Mouse (Mus musculus) forebrain, embryonic 14.5 days (tissue): ENCODE measurements around the gene Mrps16. TPM values are rescaled to one million over a fixed set of nuclear protein-coding genes. Genes with fewer than 3 reads are reported as not detected.

Experiments
- ATAC-seq: fragments of 200-750 bp; cut with Nextera tagmentation; 2 replicates; pipeline ENCODE4 v1.8.0; 2017; ENCODE audit warnings: mild to moderate bottlenecking, moderate library complexity
- DNase-seq: peaks from one replicate; pipeline ENCODE4 v3.0.0-alpha.2; 2015; ENCODE audit warnings: low spot score
- H3K27ac ChIP-seq: fragments of 300-500 bp; sonication (generic); 2 replicates; pipeline ENCODE4 v1.5.1; 2014; ENCODE audit warnings: low read depth, mild to moderate bottlenecking, control low read depth, low read length, moderate library complexity
- H3K27me3 ChIP-seq: fragments of 300-500 bp; sonication (generic); replicated peaks from 2 replicates; pipeline ENCODE4 v1.6.1; 2014; ENCODE audit warnings: low read length, control low read depth, mixed read lengths; ENCODE audit not compliant: control insufficient read depth, insufficient read depth
- H3K36me3 ChIP-seq: fragments of 300-500 bp; sonication (generic); 2 replicates; pipeline ENCODE4 v1.6.1; 2014; ENCODE audit warnings: low read length, control low read depth; ENCODE audit not compliant: control insufficient read depth, insufficient read depth
- H3K4me1 ChIP-seq: fragments of 300-500 bp; sonication (generic); 2 replicates; pipeline ENCODE4 v1.6.1; 2014; ENCODE audit warnings: antibody characterized with exemption, low read length, control low read depth; ENCODE audit not compliant: control insufficient read depth, insufficient read depth
- H3K4me2 ChIP-seq: fragments of 300-500 bp; sonication (generic); 2 replicates; pipeline ENCODE4 v1.6.1; 2014; ENCODE audit warnings: mild to moderate bottlenecking, control low read depth, low read length
- H3K4me3 ChIP-seq: fragments of 300-500 bp; sonication (generic); 2 replicates; pipeline ENCODE4 v1.5.1; 2014; ENCODE audit warnings: low read depth, low read length, control low read depth
- H3K9ac ChIP-seq: fragments of 300-500 bp; sonication (generic); 2 replicates; pipeline ENCODE4 v1.6.1; 2014; ENCODE audit warnings: mild to moderate bottlenecking, low read length, control low read depth, moderate library complexity
- H3K9me3 ChIP-seq: fragments of 300-500 bp; sonication (generic); replicated peaks from 2 replicates; pipeline ENCODE4 v1.6.1; 2016; ENCODE audit warnings: low read length, control low read depth, mixed read lengths; ENCODE audit not compliant: control insufficient read depth
- WGBS: fragments of 180-500 bp; shearing (Covaris S2); extraction: QIAGEN DNeasy Blood & Tissue Kit; methylation state at CpG from one replicate; pipeline ENCODE4 v1.1.7; 2014; 5-methylcytosine and 5-hydroxymethylcytosine counted together
- polyA plus RNA-seq: library from polyadenylated mRNA; unstranded; fragments of >200 nt; fragmentation: Nextera tagmentation; extraction: Ambion mirVana; gene quantifications from 2 replicates; pipeline ENCODE4 v1.2.1, GENCODE M21; 2014

Gene Mrps16
- polyA plus RNA-seq, 1 experiment from 2014 or later = 72.3 TPM

GRCm38 (mm10) chr14:20378313-20379061 is 14.9 kb downstream of the Mrps16 start:
- H3K27ac ChIP-seq = no peak overlapping the region
- peak; percentile 34 for DNase-seq
- H3K4me1 ChIP-seq = no peaks in the 10 kb centered on the region
- 35% methylated on average over 13 of the region's 13 CpGs for WGBS
- H3K4me3 ChIP-seq = no peak overlapping the region
- H3K36me3 ChIP-seq = peaks cover 64% of the 10 kb centered on the region
- no peak overlapping the region for H3K4me2 ChIP-seq
- H3K9me3 ChIP-seq = no peaks in the 10 kb centered on the region
- H3K27me3 ChIP-seq = no peaks in the 10 kb centered on the region
- no peak overlapping the region for H3K9ac ChIP-seq
- peak; percentile 72; the same call in 1 of the 2 replicates for ATAC-seq

GRCm38 (mm10) chr14:20377112-20377521 is 16.3 kb downstream of the Mrps16 start:
- Histone ChIP-seq H3K27ac (no peak overlapping the region), H3K36me3 (peaks cover 64% of the 10 kb centered on the region), H3K27me3 (no peaks in the 10 kb centered on the region), H3K4me1 (no peaks in the 10 kb centered on the region), H3K9ac (no peak overlapping the region), H3K4me2 (no peak overlapping the region), H3K9me3 (no peaks in the 10 kb centered on the region), H3K4me3 (no peak overlapping the region)
- ATAC-seq (no peak), DNase-seq (no peak)
- 78% methylated on average over 4 of the region's 4 CpGs for WGBS

GRCm38 (mm10) chr14:20371854-20372253 is 21.6 kb downstream of the Mrps16 start:
- no peaks in the 10 kb centered on the region for H3K27me3 ChIP-seq
- 91% methylated on average over 1 of the region's 1 CpGs for WGBS
- H3K4me1 ChIP-seq = no peaks in the 10 kb centered on the region
- no peaks in the 10 kb centered on the region for H3K9me3 ChIP-seq
- H3K4me3 ChIP-seq = no peak overlapping the region
- H3K4me2 ChIP-seq = no peak overlapping the region
- ATAC-seq = no peak
- peaks cover 60% of the 10 kb centered on the region for H3K36me3 ChIP-seq
- DNase-seq = no peak
- H3K27ac ChIP-seq = no peak overlapping the region
- no peak overlapping the region for H3K9ac ChIP-seq

- Histone ChIP-seq H3K9ac (no peak overlapping the region), H3K4me2 (no peak overlapping the region), H3K9me3 (no peaks in the 10 kb centered on the region), H3K4me1 (no peaks in the 10 kb centered on the region), H3K4me3 (no peak overlapping the region), H3K36me3 (peaks cover 56% of the 10 kb centered on the region), H3K27me3 (no peaks in the 10 kb centered on the region), H3K27ac (no peak overlapping the region)
- no peak for DNase-seq
- no peak for ATAC-seq
- WGBS = 89% methylated on average over 7 of the region's 7 CpGs
Observed at GRCm38 (mm10) chr14:20370798-20371197, 22.6 kb downstream of the Mrps16 start.

- no peaks in the 10 kb centered on the region for H3K4me1 ChIP-seq
- H3K9ac ChIP-seq = no peak overlapping the region
- DNase-seq = no peak
- 95% methylated on average over 3 of the region's 3 CpGs for WGBS
- H3K36me3 ChIP-seq = peaks cover 68% of the 10 kb centered on the region
- no peaks in the 10 kb centered on the region for H3K9me3 ChIP-seq
- H3K27me3 ChIP-seq = no peaks in the 10 kb centered on the region
- H3K27ac ChIP-seq = no peak overlapping the region
- H3K4me3 ChIP-seq = no peak overlapping the region
- no peak overlapping the region for H3K4me2 ChIP-seq
- ATAC-seq = no peak
Observed at GRCm38 (mm10) chr14:20368271-20368670, 25.2 kb downstream of the Mrps16 start.

GRCm38 (mm10) chr14:20363230-20363629 is 30.2 kb downstream of the Mrps16 start:
- no peak overlapping the region for H3K9ac ChIP-seq
- H3K4me2 ChIP-seq = no peak overlapping the region
- H3K27me3 ChIP-seq = no peaks in the 10 kb centered on the region
- H3K4me1 ChIP-seq = no peaks in the 10 kb centered on the region
- DNase-seq (no peak), ATAC-seq (no peak)
- no peak overlapping the region for H3K4me3 ChIP-seq
- H3K36me3 ChIP-seq = peaks cover 85% of the 10 kb centered on the region
- 96% methylated on average over 4 of the region's 4 CpGs for WGBS
- H3K9me3 ChIP-seq = no peaks in the 10 kb centered on the region
- no peak overlapping the region for H3K27ac ChIP-seq

DNA sequence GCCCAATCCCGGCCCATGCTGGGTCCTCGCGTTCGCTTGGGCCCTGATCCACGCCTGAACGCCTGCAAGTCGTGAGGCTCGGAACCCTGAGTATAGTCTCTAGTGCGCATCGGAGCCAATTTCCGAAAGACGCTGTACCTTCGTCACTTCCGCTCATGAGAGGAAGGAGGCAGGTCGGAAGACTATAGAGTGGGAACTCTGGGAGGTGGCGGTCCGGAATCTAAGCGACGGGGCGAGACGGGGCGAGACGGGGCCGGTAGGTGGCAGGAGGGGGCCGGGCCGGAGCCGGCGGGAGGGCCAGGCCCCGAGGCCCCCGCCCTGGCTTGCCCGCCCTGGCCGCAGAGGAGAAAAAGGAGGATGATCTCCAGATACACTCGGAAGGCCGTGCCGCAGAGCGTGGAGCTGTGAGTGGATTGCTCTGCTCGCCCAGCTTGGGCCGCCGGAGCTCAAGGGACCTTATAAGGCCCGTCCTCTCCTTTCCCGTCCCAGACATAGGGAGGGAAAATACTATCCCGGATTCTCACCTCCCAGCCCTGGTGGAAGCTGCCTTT is 45.4 kb downstream of the Mrps16 start, which contains the start of the genes Ecd and Fam149b:
Ecd (minus strand) TSS at position 131 of the 551 bp plus-strand sequence.
Fam149b (plus strand) TSS at position 172 of the 551 bp plus-strand sequence.
- Histone ChIP-seq H3K36me3 (peaks cover 21% of the 10 kb centered on the region), H3K9me3 (no peaks in the 10 kb centered on the region), H3K4me3 (peak within 1 kb of the TSS; percentile 82), H3K4me1 (peaks cover 13% of the 10 kb centered on the region), H3K9ac (peak within 1 kb of the TSS; percentile 94), H3K4me2 (peak within 1 kb of the TSS; percentile 69), H3K27ac (peak within 1 kb of the TSS; percentile 87), H3K27me3 (no peaks in the 10 kb centered on the region)
- WGBS = under 1% methylated on average over 42 of the region's 42 CpGs
- DNase-seq (peak; percentile 98), ATAC-seq (peak; percentile 99)

DNA sequence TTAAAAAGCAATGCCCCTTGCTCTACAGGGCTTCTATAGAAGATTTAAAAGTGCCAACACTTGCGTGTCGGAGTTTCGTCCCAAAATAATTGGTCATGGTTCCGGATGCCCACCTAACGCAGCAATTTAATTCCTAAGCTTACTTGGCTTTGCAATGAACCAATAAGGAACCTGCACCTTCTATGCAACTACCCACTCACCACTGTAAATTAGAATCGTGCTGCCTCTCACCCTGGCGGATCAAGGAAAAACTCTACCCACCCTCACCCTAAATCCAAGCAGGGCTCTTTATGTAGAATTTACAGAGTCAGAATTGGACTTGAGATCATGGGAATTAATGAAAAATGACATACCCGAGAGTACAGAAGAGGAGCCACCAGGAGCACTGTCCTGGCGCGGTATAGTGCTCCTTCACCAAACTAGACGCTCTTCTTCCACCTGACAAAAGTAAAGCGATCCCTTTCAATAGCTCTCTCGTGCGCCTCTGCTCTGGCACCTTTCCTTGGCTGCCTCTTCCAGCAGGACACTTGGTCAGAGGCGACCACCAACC is 45.9 kb downstream of the Mrps16 start:
- Histone ChIP-seq H3K9me3 (no peaks in the 10 kb centered on the region), H3K4me1 (peaks cover 13% of the 10 kb centered on the region), H3K27me3 (no peaks in the 10 kb centered on the region), H3K4me2 (peak overlapping the region; percentile 66), H3K27ac (peak overlapping the region; percentile 60; the same call in 1 of the 2 replicates), H3K36me3 (peaks cover 20% of the 10 kb centered on the region), H3K9ac (peak overlapping the region; percentile 94), H3K4me3 (peak overlapping the region; percentile 82)
- no peak for DNase-seq
- 5% methylated on average over 15 of the region's 15 CpGs for WGBS
- ATAC-seq = peak; percentile 72

GRCm38 (mm10) chr14:20345885-20346284 is 47.5 kb downstream of the Mrps16 start:
- peaks cover 24% of the 10 kb centered on the region for H3K36me3 ChIP-seq
- ATAC-seq (no peak), DNase-seq (no peak)
- 88% methylated on average over 9 of the region's 9 CpGs for WGBS
- no peak overlapping the region for H3K9ac ChIP-seq
- no peak overlapping the region for H3K27ac ChIP-seq
- no peaks in the 10 kb centered on the region for H3K27me3 ChIP-seq
- H3K4me1 ChIP-seq = peaks cover 13% of the 10 kb centered on the region
- no peak overlapping the region for H3K4me2 ChIP-seq
- no peaks in the 10 kb centered on the region for H3K9me3 ChIP-seq
- H3K4me3 ChIP-seq = no peak overlapping the region
